Mouse (Mus musculus): ENCODE results near the gene Lypd6b.

DNA sequence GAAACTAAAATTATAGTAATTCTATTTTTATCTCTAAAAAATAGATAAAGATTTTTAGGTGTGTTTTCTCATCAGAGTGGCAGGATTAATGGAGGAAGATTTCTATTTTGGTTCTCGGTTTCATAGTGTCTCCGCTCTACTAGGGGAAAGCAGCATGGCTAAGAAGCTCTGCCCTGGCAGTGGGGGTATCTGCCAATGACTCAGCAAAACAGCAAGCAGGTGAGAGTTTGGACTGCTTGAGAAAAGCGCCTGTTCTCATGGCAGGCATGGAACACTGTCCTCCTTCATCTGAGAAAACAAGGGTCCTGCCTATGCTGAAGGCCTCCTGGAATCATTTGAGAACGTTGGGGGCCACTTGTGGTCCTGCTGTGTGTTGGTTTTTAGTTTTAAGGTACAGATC, 12.3 kb upstream of the Lypd6b start:
- no peak for TF ChIP-seq CTCF (IDR thresholded peaks at IDR 0.05; ENCODE audit: extremely low read depth, insufficient read depth, low read length)
- TF ChIP-seq POLR2A (IDR thresholded peaks at IDR 0.05; ENCODE audit: extremely low read depth, insufficient read depth, low read length), result no peak

Data from cortical plate, adult 2 months (tissue).